Comparison of ENCODE assay signal across 14 mouse cellular contexts in genomic region chr12:82588846-82589630, GRCm38 (mm10). TPM values are rescaled to one million over a fixed set of nuclear protein-coding genes. Genes with fewer than 3 reads are reported as not detected.
A peak's percentile ranks its signal among the peaks of the same experiment; 100 is the strongest.
DNase-seq lines count a peak whose midpoint lies in the region; ATAC-seq and TF ChIP-seq lines count a peak whose summit lies in the region.
"Had no signal": no experiment of that assay in that cellular context is flagged by ENCODE, and none has a peak within 500 bp of the region (broad histone marks: within the 10 kb centered on the region; RNA-seq: fewer than 3 reads in every experiment).

No protein-coding gene starts in this region.

- ATAC-seq in embryonic facial prominence, embryonic 14.5 days (ENCODE audit: low read depth) = no peak
- ATAC-seq in hindbrain, embryonic 15.5 days (ENCODE audit: low FRiP score, low read depth) = no peak
- no peak for ATAC-seq in frontal cortex, adult (ENCODE audit: low TSS enrichment)
- ATAC-seq: CD4-positive, CD25-positive, alpha-beta regulatory T cell, adult 4 months; Patski had no signal

- TF ChIP-seq CTCF in kidney, adult 2 months (conservative IDR thresholded peaks at IDR 0.05; ENCODE audit: insufficient read depth, insufficient read length, low read depth, low read length) = no peak

- no peaks in the 10 kb centered on the region for H3K36me3 ChIP-seq in embryonic facial prominence, embryonic 14.5 days (ENCODE audit: control insufficient read depth, insufficient read depth, low read length)
- H3K36me3 ChIP-seq in embryonic facial prominence, embryonic 10.5 days (replicated peaks) = no peaks in the 10 kb centered on the region
- H3K36me3 ChIP-seq in kidney, adult 2 months (ENCODE audit: control insufficient read depth, insufficient read depth, low read length) = no peaks in the 10 kb centered on the region
- no peaks in the 10 kb centered on the region for H3K36me3 ChIP-seq in hindbrain, embryonic 15.5 days

- peak; percentile 27 for DNase-seq in embryonic facial prominence, embryonic 14.5 days (ENCODE audit: low spot score)
- no peak for DNase-seq in embryonic facial prominence, embryonic 10.5 days (ENCODE audit: low spot score)
- DNase-seq in kidney, adult 2 months = peak; percentile 25
- DNase-seq in kidney, adult 11 months = no peak
- peak; percentile 81 for DNase-seq in Muller cell, postnatal 12 days (ENCODE audit: inconsistent ontology term)
- DNase-seq in thymus, postnatal 0 days (ENCODE audit: low spot score) = no peak
- DNase-seq: cerebellum, adult 8-10 months; lung, postnatal 14 days; spleen, adult 18-20 months had no signal

- no peak overlapping the region for H3K27ac ChIP-seq in embryonic facial prominence, embryonic 14.5 days (replicated peaks; ENCODE audit: low read depth, low read length)
- H3K27ac ChIP-seq in embryonic facial prominence, embryonic 10.5 days (replicated peaks) = no peak overlapping the region
- peak overlapping the region; percentile 74 for H3K27ac ChIP-seq in kidney, adult 2 months (ENCODE audit: insufficient read depth, low read depth, low read length)
- H3K27ac ChIP-seq in hindbrain, embryonic 15.5 days (replicated peaks) = no peak overlapping the region

- no peaks in the 10 kb centered on the region for H3K27me3 ChIP-seq in embryonic facial prominence, embryonic 14.5 days (replicated peaks; ENCODE audit: control insufficient read depth, insufficient read depth, low read length)
- 0 out of 2 replicates have a peak, but pooled peaks cover 8% of the 10 kb centered on the region for H3K27me3 ChIP-seq in embryonic facial prominence, embryonic 10.5 days (replicated peaks; ENCODE audit: low read depth, poor library complexity, severe bottlenecking)
- H3K27me3 ChIP-seq in kidney, adult 2 months (replicated peaks; ENCODE audit: control insufficient read depth, insufficient read depth, low read length) = no peaks in the 10 kb centered on the region
- H3K27me3 ChIP-seq in hindbrain, embryonic 15.5 days = no peaks in the 10 kb centered on the region
- H3K27me3 ChIP-seq: Patski had no signal

- peaks cover 6% of the 10 kb centered on the region; the same call in 1 of the 2 replicates for H3K4me1 ChIP-seq in embryonic facial prominence, embryonic 14.5 days (ENCODE audit: control insufficient read depth, insufficient read depth, low read length)
- H3K4me1 ChIP-seq in embryonic facial prominence, embryonic 10.5 days = peaks cover 25% of the 10 kb centered on the region
- peaks cover 17% of the 10 kb centered on the region; the same call in 1 of the 2 replicates for H3K4me1 ChIP-seq in kidney, adult 2 months (ENCODE audit: control insufficient read depth, insufficient read depth, low read length)
- H3K4me1 ChIP-seq in hindbrain, embryonic 15.5 days (replicated peaks) = peaks cover 9% of the 10 kb centered on the region

- H3K9ac ChIP-seq in embryonic facial prominence, embryonic 14.5 days (ENCODE audit: low read depth, low read length) = no peak overlapping the region
- H3K9ac ChIP-seq in hindbrain, embryonic 15.5 days = no peak overlapping the region

- no peak overlapping the region for H3K4me3 ChIP-seq in embryonic facial prominence, embryonic 14.5 days (ENCODE audit: low read depth, low read length)
- no peak overlapping the region for H3K4me3 ChIP-seq in embryonic facial prominence, embryonic 10.5 days
- H3K4me3 ChIP-seq in kidney, adult 2 months (ENCODE audit: insufficient read depth, low read depth, low read length) = peak overlapping the region; percentile 5; the same call in 1 of the 2 replicates
- H3K4me3 ChIP-seq in hindbrain, embryonic 15.5 days = no peak overlapping the region

- 0 out of 2 replicates have a peak, but pooled peaks cover 8% of the 10 kb centered on the region for H3K9me3 ChIP-seq in embryonic facial prominence, embryonic 14.5 days (ENCODE audit: control insufficient read depth, low read length)
- H3K9me3 ChIP-seq in embryonic facial prominence, embryonic 10.5 days = peaks cover 6% of the 10 kb centered on the region; the same call in 1 of the 2 replicates
- no peaks in the 10 kb centered on the region for H3K9me3 ChIP-seq in hindbrain, embryonic 15.5 days

- 31% methylated on average over 18 of the region's 19 CpGs for WGBS in embryonic facial prominence, embryonic 14.5 days
- 37% methylated on average over 19 of the region's 19 CpGs for WGBS in embryonic facial prominence, embryonic 10.5 days
- 31% methylated on average over 19 of the region's 19 CpGs for WGBS in kidney, adult 2 months
- 27% methylated on average over 18 of the region's 19 CpGs for WGBS in hindbrain, embryonic 15.5 days

- no peak for TF ChIP-seq POLR2A in kidney, adult 2 months (IDR thresholded peaks at IDR 0.05; ENCODE audit: low read depth, low read length)

- H3K4me2 ChIP-seq in embryonic facial prominence, embryonic 14.5 days (ENCODE audit: low read depth, low read length) = no peak overlapping the region; the same call in 1 of the 2 replicates
- peak overlapping the region; percentile 17; the same call in 1 of the 2 replicates for H3K4me2 ChIP-seq in hindbrain, embryonic 15.5 days
- H3K4me2 ChIP-seq: liver, embryonic 11.5 days had no signal

RNA-seq across cellular contexts. Expression of gene Rgs6, which starts 0.9 kb away (rescaled TPM):
- 2.2 and 2.6 TPM in 2 replicates for polyA plus RNA-seq in embryonic facial prominence, embryonic 14.5 days (2014; fragmentation: Nextera tagmentation; extraction: Ambion mirVana)
- 0.49 and 0.89 TPM in 2 replicates for polyA plus RNA-seq in embryonic facial prominence, embryonic 10.5 days (2016; fragmentation: Nextera tagmentation; extraction: Ambion mirVana)
- polyA plus RNA-seq in kidney, adult 2 months (2012; rRNA removed) = 2.9 and 3.2 TPM in 2 replicates
- polyA plus RNA-seq in hindbrain, embryonic 15.5 days (2015; fragmentation: Nextera tagmentation; extraction: Ambion mirVana) = 8.6 and 11.0 TPM in 2 replicates
- 0.15 TPM in 1 of 2 replicates, not detected in the other for polyA plus RNA-seq in thymus, postnatal 0 days (2015; fragmentation: Nextera tagmentation; extraction: Ambion mirVana)

Comparison
In these comparisons a context has a peak if more than half of its experiments do, and no peak if none do; other contexts are left out.
1. DNase-seq: peak in embryonic facial prominence, embryonic 14.5 days (single experiment), kidney, adult 2 months (single experiment) and Muller cell, postnatal 12 days (single experiment); none in embryonic facial prominence, embryonic 10.5 days (single experiment), kidney, adult 11 months (single experiment) and thymus, postnatal 0 days (single experiment).